Mouse (Mus musculus): ENCODE results near the gene Abhd17b.
"Not testable (repeated sequence)": the region's sequence is repeated elsewhere in the genome, so short reads cannot be mapped to it uniquely, and the experiment has no call there.

Gene Abhd17b

GRCm38 (mm10) chr19:21653172-21653981, at the start of gene Abhd17b:
TSS of gene Abhd17b (plus strand) at chr19:21653185.
- DNase-seq (ENCODE audit: low spot score in 2 of 2): peak; percentile 50 to 52

- no peak for DNase-seq (ENCODE audit: low spot score in 2 of 2)
These were observed 49.1 kb upstream of the Abhd17b start for GRCm38 (mm10) chr19:21603836-21604235.

- no peak for DNase-seq (ENCODE audit: low spot score in 2 of 2)
These were observed 47.7 kb upstream of the Abhd17b start for GRCm38 (mm10) chr19:21605294-21605693.

GRCm38 (mm10) chr19:21610240-21610639, 42.7 kb upstream of the Abhd17b start:
- DNase-seq (ENCODE audit: low spot score in 2 of 2): no peak

GRCm38 (mm10) chr19:21611297-21611696, 41.7 kb upstream of the Abhd17b start:
- DNase-seq (ENCODE audit: low spot score in 2 of 2): no peak

GRCm38 (mm10) chr19:21611725-21612575, 41.0 kb upstream of the Abhd17b start:
- no peak for DNase-seq (ENCODE audit: low spot score in 2 of 2)

- no peak for DNase-seq (ENCODE audit: low spot score in 2 of 2)
These were observed 37.2 kb upstream of the Abhd17b start for GRCm38 (mm10) chr19:21615801-21616200.

GRCm38 (mm10) chr19:21623410-21624147, 29.4 kb upstream of the Abhd17b start:
- peak in 1 of 2 experiments; percentile 8 for DNase-seq (ENCODE audit: low spot score in 2 of 2)

GRCm38 (mm10) chr19:21624148-21624535, 28.8 kb upstream of the Abhd17b start:
- DNase-seq (ENCODE audit: low spot score in 2 of 2): no peak

- no peak for DNase-seq (ENCODE audit: low spot score in 2 of 2)
These were observed 26.6 kb upstream of the Abhd17b start for GRCm38 (mm10) chr19:21626271-21626988.

GRCm38 (mm10) chr19:21628440-21628839, 24.5 kb upstream of the Abhd17b start:
- not testable (repeated sequence) for DNase-seq (ENCODE audit: low spot score in 2 of 2)

- no peak for DNase-seq (ENCODE audit: low spot score in 2 of 2)
These were observed 24.0 kb upstream of the Abhd17b start for GRCm38 (mm10) chr19:21629030-21629429.

- DNase-seq (ENCODE audit: low spot score in 2 of 2): no peak
These were observed 23.5 kb upstream of the Abhd17b start for GRCm38 (mm10) chr19:21629501-21629900.

- DNase-seq (ENCODE audit: low spot score in 2 of 2): no peak
These were observed 22.2 kb upstream of the Abhd17b start for GRCm38 (mm10) chr19:21630656-21631331.

GRCm38 (mm10) chr19:21635406-21635805, 17.6 kb upstream of the Abhd17b start:
- no peak for DNase-seq (ENCODE audit: low spot score in 2 of 2)

- DNase-seq (ENCODE audit: low spot score in 2 of 2): no peak
These were observed 16.1 kb upstream of the Abhd17b start for GRCm38 (mm10) chr19:21636907-21637306.

- no peak for DNase-seq (ENCODE audit: low spot score in 2 of 2)
These were observed 15.3 kb upstream of the Abhd17b start for GRCm38 (mm10) chr19:21637672-21638071.

- no peak for DNase-seq (ENCODE audit: low spot score in 2 of 2)
These were observed 9.1 kb upstream of the Abhd17b start for GRCm38 (mm10) chr19:21643935-21644334.

GRCm38 (mm10) chr19:21645301-21645700, 7.7 kb upstream of the Abhd17b start:
- DNase-seq (ENCODE audit: low spot score in 2 of 2): no peak

GRCm38 (mm10) chr19:21646142-21646541, 6.8 kb upstream of the Abhd17b start:
- no peak for DNase-seq (ENCODE audit: low spot score in 2 of 2)

- no peak for DNase-seq (ENCODE audit: low spot score in 2 of 2)
These were observed 1.3 kb upstream of the Abhd17b start for GRCm38 (mm10) chr19:21651664-21652063.
